Mouse (Mus musculus): ENCODE data around the gene Bcr.

DNA sequence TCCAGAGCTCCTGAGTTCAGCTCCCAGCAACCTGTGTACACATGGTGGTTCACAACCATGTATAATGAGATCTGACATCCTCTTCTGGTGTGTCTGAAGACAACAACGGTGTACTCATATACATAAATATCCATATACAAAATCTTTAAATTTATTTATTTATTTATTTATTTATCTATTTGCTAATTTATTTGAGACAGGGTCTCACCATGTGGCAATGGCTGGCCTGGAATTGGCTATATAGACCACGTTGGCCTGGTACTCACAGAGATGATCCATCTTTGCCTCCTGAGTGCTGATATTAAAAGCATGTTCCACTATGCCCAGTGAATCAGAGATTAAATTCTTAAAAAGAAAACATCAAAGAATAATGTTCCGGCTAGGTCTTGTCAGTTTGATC lies 150.4 kb downstream of the Bcr start:
- no peak for TF ChIP-seq GATA1 (IDR thresholded peaks at IDR 0.05; ENCODE audit: borderline replicate concordance, low read length)
- no peak for TF ChIP-seq FLI1 (IDR thresholded peaks at IDR 0.05; ENCODE audit: low read length)
